Mouse (Mus musculus): Measurements from ENCODE around the gene Gm28557. TPM values are rescaled to one million over a fixed set of nuclear protein-coding genes. Genes with fewer than 3 reads are reported as not detected.

Gm28557 gene
- polyA plus RNA-seq, 1 experiment from 2014 or later, result 1.1 TPM

- WGBS, result 65% methylated on average over 9 of the region's 9 CpGs
- H3K9me3 ChIP-seq (ENCODE audit: control insufficient read depth, low read length), result 0 out of 2 replicates have a peak, but pooled peaks cover 2% of the 10 kb centered on the region
- ATAC-seq, result no peak
- peak overlapping the region; percentile 86 for H3K4me2 ChIP-seq (ENCODE audit: low read length)
- H3K27me3 ChIP-seq (replicated peaks; ENCODE audit: control insufficient read depth, insufficient read depth, low read length), result no peaks in the 10 kb centered on the region
- peak overlapping the region; percentile 69 for H3K9ac ChIP-seq (ENCODE audit: low read depth, low read length)
- H3K4me3 ChIP-seq (ENCODE audit: low read length), result peak overlapping the region; percentile 54
- no peak overlapping the region for H3K27ac ChIP-seq (ENCODE audit: low read depth, low read length)
- H3K4me1 ChIP-seq (ENCODE audit: control insufficient read depth, insufficient read depth, low read depth, low read length), result peaks cover 3% of the 10 kb centered on the region
- H3K36me3 ChIP-seq (ENCODE audit: control insufficient read depth, insufficient read depth, low read length), result peaks cover 2% of the 10 kb centered on the region; the same call in 1 of the 2 replicates
These were observed 723 bp downstream of the Gm28557 start for GRCm38 (mm10) chr13:67107681-67108080.

GRCm38 (mm10) chr13:67097876-67098275, 10.5 kb downstream of the Gm28557 start, which contains the start of gene Zfp708:
Gene Zfp708, minus strand, starts transcription at chr13:67097976.
- 92% methylated on average over 10 of the region's 10 CpGs for whole genome bisulfite sequencing

GRCm38 (mm10) chr13:67090154-67090553, 18.2 kb downstream of the Gm28557 start:
- no peak overlapping the region for H3K4me3 ChIP-seq (ENCODE audit: low read length)
- 82% methylated on average over 1 of the region's 1 CpGs for WGBS
- H3K9me3 ChIP-seq (ENCODE audit: control insufficient read depth, low read length), result no peaks in the 10 kb centered on the region
- no peaks in the 10 kb centered on the region for H3K36me3 ChIP-seq (ENCODE audit: control insufficient read depth, insufficient read depth, low read length)
- no peak overlapping the region for H3K9ac ChIP-seq (ENCODE audit: low read depth, low read length)
- no peaks in the 10 kb centered on the region for H3K4me1 ChIP-seq (ENCODE audit: control insufficient read depth, insufficient read depth, low read depth, low read length)
- H3K27ac ChIP-seq (ENCODE audit: low read depth, low read length), result no peak overlapping the region
- no peak overlapping the region for H3K4me2 ChIP-seq (ENCODE audit: low read length)
- H3K27me3 ChIP-seq (replicated peaks; ENCODE audit: control insufficient read depth, insufficient read depth, low read length), result no peaks in the 10 kb centered on the region
- no peak for ATAC-seq

More at GRCm38 (mm10) chr13:67097876-67098275, 10.5 kb downstream of the Gm28557 start, which contains the start of gene Zfp708:
- Histone ChIP-seq H3K4me1 (ENCODE audit: control insufficient read depth, insufficient read depth, low read depth, low read length) (no peaks in the 10 kb centered on the region), H3K27ac (ENCODE audit: low read depth, low read length) (no peak within 1 kb of the TSS), H3K36me3 (ENCODE audit: control insufficient read depth, insufficient read depth, low read length) (no peaks in the 10 kb centered on the region), H3K4me2 (ENCODE audit: low read length) (no peak within 1 kb of the TSS), H3K9me3 (ENCODE audit: control insufficient read depth, low read length) (no peaks in the 10 kb centered on the region), H3K9ac (ENCODE audit: low read depth, low read length) (no peak within 1 kb of the TSS), H3K4me3 (ENCODE audit: low read length) (no peak within 1 kb of the TSS), H3K27me3 (replicated peaks; ENCODE audit: control insufficient read depth, insufficient read depth, low read length) (no peaks in the 10 kb centered on the region)
- no peak for ATAC-seq

GRCm38 (mm10) chr13:67081946-67082345, 26.5 kb downstream of the Gm28557 start:
- H3K4me3 ChIP-seq (ENCODE audit: low read length), result peak overlapping the region; percentile 74; the same call in 1 of the 2 replicates
- H3K36me3 ChIP-seq (ENCODE audit: control insufficient read depth, insufficient read depth, low read length), result peaks cover 6% of the 10 kb centered on the region
- H3K9me3 ChIP-seq (ENCODE audit: control insufficient read depth, low read length), result peaks cover 1% of the 10 kb centered on the region; the same call in 1 of the 2 replicates
- ATAC-seq, result no peak
- peak overlapping the region; percentile 72 for H3K4me2 ChIP-seq (ENCODE audit: low read length)
- WGBS, result 78% methylated on average over 1 of the region's 1 CpGs
- H3K27me3 ChIP-seq (replicated peaks; ENCODE audit: control insufficient read depth, insufficient read depth, low read length), result no peaks in the 10 kb centered on the region
- H3K27ac ChIP-seq (ENCODE audit: low read depth, low read length), result peak overlapping the region; percentile 66; the same call in 1 of the 2 replicates
- peaks cover 7% of the 10 kb centered on the region for H3K4me1 ChIP-seq (ENCODE audit: control insufficient read depth, insufficient read depth, low read depth, low read length)
- peak overlapping the region; percentile 79 for H3K9ac ChIP-seq (ENCODE audit: low read depth, low read length)

GRCm38 (mm10) chr13:67081142-67081713, 27.2 kb downstream of the Gm28557 start:
- under 1% methylated on average over 24 of the region's 24 CpGs for WGBS

GRCm38 (mm10) chr13:67077244-67077643, 31.2 kb downstream of the Gm28557 start:
- no peaks in the 10 kb centered on the region for H3K27me3 ChIP-seq (replicated peaks; ENCODE audit: control insufficient read depth, insufficient read depth, low read length)
- H3K9me3 ChIP-seq (ENCODE audit: control insufficient read depth, low read length), result peaks cover 15% of the 10 kb centered on the region
- no peak overlapping the region for H3K4me2 ChIP-seq (ENCODE audit: low read length)
- H3K4me1 ChIP-seq (ENCODE audit: control insufficient read depth, insufficient read depth, low read depth, low read length), result peaks cover 7% of the 10 kb centered on the region
- peaks cover 29% of the 10 kb centered on the region for H3K36me3 ChIP-seq (ENCODE audit: control insufficient read depth, insufficient read depth, low read length)
- WGBS, result 98% methylated on average over 2 of the region's 2 CpGs
- no peak for ATAC-seq
- no peak overlapping the region for H3K27ac ChIP-seq (ENCODE audit: low read depth, low read length)
- H3K9ac ChIP-seq (ENCODE audit: low read depth, low read length), result no peak overlapping the region
- H3K4me3 ChIP-seq (ENCODE audit: low read length), result no peak overlapping the region

More at GRCm38 (mm10) chr13:67081142-67081713, 27.2 kb downstream of the Gm28557 start:
- peak; percentile 99 for ATAC-seq
- no peaks in the 10 kb centered on the region for H3K27me3 ChIP-seq (replicated peaks; ENCODE audit: control insufficient read depth, insufficient read depth, low read length)
- peaks cover 7% of the 10 kb centered on the region for H3K4me1 ChIP-seq (ENCODE audit: control insufficient read depth, insufficient read depth, low read depth, low read length)
- H3K4me2 ChIP-seq (ENCODE audit: low read length), result peak overlapping the region; percentile 72
- H3K4me3 ChIP-seq (ENCODE audit: low read length), result peak overlapping the region; percentile 74
- H3K9ac ChIP-seq (ENCODE audit: low read depth, low read length), result peak overlapping the region; percentile 79
- peak overlapping the region; percentile 66 for H3K27ac ChIP-seq (ENCODE audit: low read depth, low read length)
- peaks cover 6% of the 10 kb centered on the region; the same call in 1 of the 2 replicates for H3K9me3 ChIP-seq (ENCODE audit: control insufficient read depth, low read length)
- peaks cover 7% of the 10 kb centered on the region for H3K36me3 ChIP-seq (ENCODE audit: control insufficient read depth, insufficient read depth, low read length)

GRCm38 (mm10) chr13:67072786-67073185, 35.6 kb downstream of the Gm28557 start:
- H3K4me3 ChIP-seq (ENCODE audit: low read length), result no peak overlapping the region
- H3K36me3 ChIP-seq (ENCODE audit: control insufficient read depth, insufficient read depth, low read length), result peaks cover 54% of the 10 kb centered on the region
- peaks cover 34% of the 10 kb centered on the region for H3K9me3 ChIP-seq (ENCODE audit: control insufficient read depth, low read length)
- H3K9ac ChIP-seq (ENCODE audit: low read depth, low read length), result no peak overlapping the region
- H3K27me3 ChIP-seq (replicated peaks; ENCODE audit: control insufficient read depth, insufficient read depth, low read length), result no peaks in the 10 kb centered on the region
- H3K4me1 ChIP-seq (ENCODE audit: control insufficient read depth, insufficient read depth, low read depth, low read length), result no peaks in the 10 kb centered on the region
- H3K27ac ChIP-seq (ENCODE audit: low read depth, low read length), result no peak overlapping the region
- 100% methylated on average over 2 of the region's 2 CpGs for WGBS
- ATAC-seq, result no peak
- no peak overlapping the region for H3K4me2 ChIP-seq (ENCODE audit: low read length)

GRCm38 (mm10) chr13:67065386-67065785, 43.0 kb downstream of the Gm28557 start:
- peaks cover 16% of the 10 kb centered on the region for H3K9me3 ChIP-seq (ENCODE audit: control insufficient read depth, low read length)
- peaks cover under 1% of the 10 kb centered on the region; the same call in 1 of the 2 replicates for H3K4me1 ChIP-seq (ENCODE audit: control insufficient read depth, insufficient read depth, low read depth, low read length)
- WGBS, result 91% methylated on average over 8 of the region's 8 CpGs
- H3K4me3 ChIP-seq (ENCODE audit: low read length), result no peak overlapping the region
- ATAC-seq, result no peak
- H3K4me2 ChIP-seq (ENCODE audit: low read length), result no peak overlapping the region
- no peak overlapping the region for H3K27ac ChIP-seq (ENCODE audit: low read depth, low read length)
- H3K36me3 ChIP-seq (ENCODE audit: control insufficient read depth, insufficient read depth, low read length), result peaks cover 20% of the 10 kb centered on the region
- no peak overlapping the region for H3K9ac ChIP-seq (ENCODE audit: low read depth, low read length)
- H3K27me3 ChIP-seq (replicated peaks; ENCODE audit: control insufficient read depth, insufficient read depth, low read length), result no peaks in the 10 kb centered on the region

- Histone ChIP-seq H3K9ac (ENCODE audit: low read depth, low read length) (no peak overlapping the region), H3K4me3 (ENCODE audit: low read length) (no peak overlapping the region), H3K9me3 (ENCODE audit: control insufficient read depth, low read length) (peaks cover 3% of the 10 kb centered on the region; the same call in 1 of the 2 replicates), H3K27me3 (replicated peaks; ENCODE audit: control insufficient read depth, insufficient read depth, low read length) (no peaks in the 10 kb centered on the region), H3K4me1 (ENCODE audit: control insufficient read depth, insufficient read depth, low read depth, low read length) (peaks cover 6% of the 10 kb centered on the region), H3K27ac (ENCODE audit: low read depth, low read length) (no peak overlapping the region), H3K36me3 (ENCODE audit: control insufficient read depth, insufficient read depth, low read length) (no peaks in the 10 kb centered on the region), H3K4me2 (ENCODE audit: low read length) (no peak overlapping the region)
- ATAC-seq, result no peak
- 64% methylated on average over 7 of the region's 7 CpGs for WGBS
These were observed 46.0 kb downstream of the Gm28557 start for GRCm38 (mm10) chr13:67062427-67062826.

Measured in hindbrain, embryonic 16.5 days (tissue).